Mouse (Mus musculus): Measurements from ENCODE around the gene Pheta2. TPM values are rescaled to one million over a fixed set of nuclear protein-coding genes. Genes with fewer than 3 reads are reported as not detected.
"Not testable (repeated sequence)": the region's sequence is repeated elsewhere in the genome, so short reads cannot be mapped to it uniquely, and the experiment has no call there.

The Pheta2 gene
- polyA plus RNA-seq, 2 experiments = 11.9 to 12.8 TPM

DNA sequence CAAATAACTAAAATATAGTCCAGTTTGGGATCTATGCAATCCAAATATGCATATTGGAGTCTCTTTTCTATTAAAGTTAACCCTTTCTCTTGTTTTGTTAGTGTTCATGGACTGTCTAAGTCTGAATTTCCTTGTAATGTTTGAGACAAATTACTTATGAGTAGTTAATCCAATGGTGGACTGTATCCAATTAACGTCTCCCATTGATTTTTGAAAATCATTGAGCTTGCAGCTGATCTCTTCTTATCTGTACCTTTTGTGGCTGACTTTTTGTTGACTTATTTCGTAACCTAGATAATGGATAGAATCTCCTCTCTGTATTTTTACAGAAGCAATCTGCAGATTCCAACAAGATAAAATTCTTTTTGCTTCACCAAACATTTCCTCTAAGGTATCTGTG lies 43.7 kb downstream of the Pheta2 start:
- Histone ChIP-seq H3K9me3 (ENCODE audit: control insufficient read depth, low read length) (no peaks in the 10 kb centered on the region), H3K4me1 (ENCODE audit: control insufficient read depth, insufficient read depth, low read length) (peaks cover 3% of the 10 kb centered on the region; the same call in 1 of the 2 replicates), H3K4me3 (replicated peaks; ENCODE audit: low read length) (no peak overlapping the region), H3K36me3 (ENCODE audit: control insufficient read depth, insufficient read depth, low read length) (no peaks in the 10 kb centered on the region), H3K9ac (ENCODE audit: low read depth, low read length, severe bottlenecking) (no peak overlapping the region), H3K27ac (replicated peaks; ENCODE audit: low read depth, low read length) (no peak overlapping the region), H3K4me2 (replicated peaks; ENCODE audit: low read depth, low read length, severe bottlenecking) (no peak overlapping the region), H3K27me3 (ENCODE audit: control insufficient read depth, insufficient read depth, low read length) (no peaks in the 10 kb centered on the region)
- no peak for TF ChIP-seq POLR2A (IDR thresholded peaks at IDR 0.05; ENCODE audit: borderline replicate concordance, extremely low read depth, insufficient read depth, insufficient read length)
- ATAC-seq (ENCODE audit: low FRiP score, low read depth) = no peak
- WGBS = 90% methylated on average over 2 of the region's 2 CpGs
- no peak for DNase-seq (ENCODE audit: low spot score)

DNA sequence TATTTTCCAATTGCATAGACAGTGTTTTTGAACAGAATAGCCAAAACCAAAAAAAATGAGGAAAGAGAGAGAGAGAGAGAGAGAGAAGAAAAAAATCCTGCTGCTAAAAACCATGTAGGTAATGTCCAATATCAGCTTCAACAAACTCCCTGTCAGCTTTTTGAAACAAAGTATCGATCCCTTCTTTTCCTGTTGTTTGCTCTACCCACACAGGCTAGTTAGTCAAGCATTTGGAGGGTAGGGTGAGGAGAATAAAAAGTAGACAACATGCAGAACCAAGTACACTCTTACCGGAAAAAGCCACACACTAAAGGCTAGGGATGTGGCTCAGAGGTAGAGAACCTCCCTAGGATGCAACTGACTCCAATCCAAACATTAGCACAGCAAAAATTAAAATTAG lies 47.0 kb downstream of the Pheta2 start:
- Histone ChIP-seq H3K4me2 (replicated peaks; ENCODE audit: low read depth, low read length, severe bottlenecking) (no peak overlapping the region), H3K9me3 (ENCODE audit: control insufficient read depth, low read length) (no peaks in the 10 kb centered on the region), H3K4me1 (ENCODE audit: control insufficient read depth, insufficient read depth, low read length) (no peaks in the 10 kb centered on the region), H3K4me3 (replicated peaks; ENCODE audit: low read length) (no peak overlapping the region), H3K9ac (ENCODE audit: low read depth, low read length, severe bottlenecking) (no peak overlapping the region), H3K27me3 (ENCODE audit: control insufficient read depth, insufficient read depth, low read length) (no peaks in the 10 kb centered on the region), H3K36me3 (ENCODE audit: control insufficient read depth, insufficient read depth, low read length) (no peaks in the 10 kb centered on the region), H3K27ac (replicated peaks; ENCODE audit: low read depth, low read length) (no peak overlapping the region)
- DNase-seq (ENCODE audit: low spot score) (no peak), ATAC-seq (ENCODE audit: low FRiP score, low read depth) (no peak)
- no peak for TF ChIP-seq POLR2A (IDR thresholded peaks at IDR 0.05; ENCODE audit: borderline replicate concordance, extremely low read depth, insufficient read depth, insufficient read length)
- 92% methylated on average over 2 of the region's 2 CpGs for WGBS

DNA sequence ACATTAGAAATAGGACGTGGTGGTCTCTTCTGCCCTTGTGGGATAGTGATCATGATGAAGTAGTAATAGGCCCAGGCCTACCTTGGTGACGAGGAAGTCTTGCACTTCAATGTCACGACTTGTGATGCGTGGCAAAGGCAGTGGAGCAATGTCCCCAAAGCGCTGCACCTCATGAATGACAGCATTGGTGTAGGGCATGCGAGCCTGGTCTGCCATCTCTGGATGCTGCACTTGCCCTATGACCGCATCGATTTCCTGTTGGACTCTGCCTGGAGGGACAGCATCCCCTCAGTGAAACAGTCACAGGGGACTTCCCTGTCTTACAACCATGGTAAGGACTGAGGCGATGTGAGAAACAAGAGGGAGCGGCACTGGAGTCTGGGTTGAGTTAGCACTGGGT lies 51.2 kb downstream of the Pheta2 start:
- not testable (repeated sequence) for ATAC-seq (ENCODE audit: low FRiP score, low read depth); H3K27me3 ChIP-seq (ENCODE audit: control insufficient read depth, insufficient read depth, low read length); H3K36me3 ChIP-seq (ENCODE audit: control insufficient read depth, insufficient read depth, low read length); DNase-seq (ENCODE audit: low spot score); H3K4me1 ChIP-seq (ENCODE audit: control insufficient read depth, insufficient read depth, low read length); H3K9me3 ChIP-seq (ENCODE audit: control insufficient read depth, low read length); H3K4me3 ChIP-seq (replicated peaks; ENCODE audit: low read length); H3K9ac ChIP-seq (ENCODE audit: low read depth, low read length, severe bottlenecking); H3K4me2 ChIP-seq (replicated peaks; ENCODE audit: low read depth, low read length, severe bottlenecking); H3K27ac ChIP-seq (replicated peaks; ENCODE audit: low read depth, low read length)
- WGBS = 93% methylated on average over 9 of the region's 10 CpGs

DNA sequence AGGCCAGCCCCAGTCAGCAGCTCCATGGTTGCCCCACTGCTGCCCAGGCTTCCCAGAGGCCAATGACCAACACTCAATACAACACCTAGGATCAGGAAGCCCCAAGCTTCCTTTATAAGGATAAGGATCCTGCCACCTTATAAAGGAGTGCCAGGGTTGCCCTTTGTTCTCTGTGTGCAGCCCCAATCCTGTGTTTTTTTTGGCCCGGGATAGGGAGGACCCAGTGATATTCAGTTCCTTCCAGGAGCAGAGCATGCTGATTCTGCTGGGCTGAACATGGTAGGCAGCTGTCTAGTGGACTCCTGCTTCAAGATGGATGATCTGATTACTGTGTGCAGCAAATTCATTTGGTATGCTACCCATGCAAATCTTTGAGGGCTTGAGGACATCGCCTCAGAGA lies 55.2 kb downstream of the Pheta2 start, which contains the start of gene Cyp2d11:
TSS of gene Cyp2d11 (minus strand) at position 101 of the 400 bp plus-strand sequence.
- not testable (repeated sequence) for H3K9me3 ChIP-seq (ENCODE audit: control insufficient read depth, low read length); DNase-seq (ENCODE audit: low spot score); H3K27ac ChIP-seq (replicated peaks; ENCODE audit: low read depth, low read length); ATAC-seq (ENCODE audit: low FRiP score, low read depth); H3K4me1 ChIP-seq (ENCODE audit: control insufficient read depth, insufficient read depth, low read length); H3K4me2 ChIP-seq (replicated peaks; ENCODE audit: low read depth, low read length, severe bottlenecking); H3K36me3 ChIP-seq (ENCODE audit: control insufficient read depth, insufficient read depth, low read length); H3K9ac ChIP-seq (ENCODE audit: low read depth, low read length, severe bottlenecking); H3K27me3 ChIP-seq (ENCODE audit: control insufficient read depth, insufficient read depth, low read length); H3K4me3 ChIP-seq (replicated peaks; ENCODE audit: low read length)
- WGBS = 100% methylated on average over 2 of the region's 2 CpGs

Small RNAs within 50 kb of the gene (microRNA-seq; reads per million reads assigned to microRNA genes)
- not detected for gene Mir7684

Other genes starting within 250 kb of the Pheta2 start
- gene Ccdc134, start 211.0 kb upstream of the Pheta2 start, polyA plus RNA-seq (2012; rRNA removed) = 39.6 and 40.7 TPM in 2 replicates
- gene Ccdc134, start 211.0 kb upstream of the Pheta2 start, polyA plus RNA-seq (2014; fragmentation: Nextera tagmentation; extraction: Ambion mirVana) = 26.4 and 28.3 TPM in 2 replicates
- gene Srebf2, start 191.8 kb upstream of the Pheta2 start, polyA plus RNA-seq (2012; rRNA removed) = 131 and 253 TPM in 2 replicates
- 122 and 125 TPM in 2 replicates for gene Srebf2, start 191.8 kb upstream of the Pheta2 start, polyA plus RNA-seq (2014; fragmentation: Nextera tagmentation; extraction: Ambion mirVana)
- 1.1 and 1.5 TPM in 2 replicates for gene Shisa8, start 126.1 kb upstream of the Pheta2 start, polyA plus RNA-seq (2012; rRNA removed)
- gene Shisa8, start 126.1 kb upstream of the Pheta2 start, polyA plus RNA-seq (2014; fragmentation: Nextera tagmentation; extraction: Ambion mirVana) = 0.41 and 0.54 TPM in 2 replicates
- 0.29 and 0.46 TPM in 2 replicates for gene Tnfrsf13c, start 114.6 kb upstream of the Pheta2 start, polyA plus RNA-seq (2012; rRNA removed)
- 0.22 and 0.29 TPM in 2 replicates for gene Tnfrsf13c, start 114.6 kb upstream of the Pheta2 start, polyA plus RNA-seq (2014; fragmentation: Nextera tagmentation; extraction: Ambion mirVana)
- gene Cenpm, start 94.2 kb upstream of the Pheta2 start, polyA plus RNA-seq (2012; rRNA removed) = 39.4 and 43.3 TPM in 2 replicates
- gene Cenpm, start 94.2 kb upstream of the Pheta2 start, polyA plus RNA-seq (2014; fragmentation: Nextera tagmentation; extraction: Ambion mirVana) = 57.7 and 59.3 TPM in 2 replicates
- 0.35 and 0.40 TPM in 2 replicates for gene 1500009C09Rik, start 86.5 kb upstream of the Pheta2 start, polyA plus RNA-seq (2012; rRNA removed)
- not detected in 2 replicates for gene 1500009C09Rik, start 86.5 kb upstream of the Pheta2 start, polyA plus RNA-seq (2014; fragmentation: Nextera tagmentation; extraction: Ambion mirVana)
- gene Sept3, start 64.0 kb upstream of the Pheta2 start, polyA plus RNA-seq (2012; rRNA removed) = 23.7 and 26.6 TPM in 2 replicates
- gene Sept3, start 64.0 kb upstream of the Pheta2 start, polyA plus RNA-seq (2014; fragmentation: Nextera tagmentation; extraction: Ambion mirVana) = 12.0 and 13.3 TPM in 2 replicates
- 0.24 and 0.47 TPM in 2 replicates for gene Wbp2nl, start 40.0 kb upstream of the Pheta2 start, polyA plus RNA-seq (2012; rRNA removed)
- gene Wbp2nl, start 40.0 kb upstream of the Pheta2 start, polyA plus RNA-seq (2014; fragmentation: Nextera tagmentation; extraction: Ambion mirVana) = not detected in 2 replicates
- 101 and 118 TPM in 2 replicates for gene Naga, start within 50 bp of the Pheta2 start, polyA plus RNA-seq (2012; rRNA removed)
- 59.3 and 60.1 TPM in 2 replicates for gene Naga, start within 50 bp of the Pheta2 start, polyA plus RNA-seq (2014; fragmentation: Nextera tagmentation; extraction: Ambion mirVana)
- gene Smdt1, start within 50 bp of the Pheta2 start, polyA plus RNA-seq (2012; rRNA removed) = 175 and 178 TPM in 2 replicates
- gene Smdt1, start within 50 bp of the Pheta2 start, polyA plus RNA-seq (2014; fragmentation: Nextera tagmentation; extraction: Ambion mirVana) = 255 and 258 TPM in 2 replicates
- 252 and 318 TPM in 2 replicates for gene Ndufa6, start 15.4 kb downstream of the Pheta2 start, polyA plus RNA-seq (2012; rRNA removed)
- 325 and 348 TPM in 2 replicates for gene Ndufa6, start 15.4 kb downstream of the Pheta2 start, polyA plus RNA-seq (2014; fragmentation: Nextera tagmentation; extraction: Ambion mirVana)
- gene Cyp2d22, start 41.3 kb downstream of the Pheta2 start, polyA plus RNA-seq (2012; rRNA removed) = 27.5 and 29.5 TPM in 2 replicates
- gene Cyp2d22, start 41.3 kb downstream of the Pheta2 start, polyA plus RNA-seq (2014; fragmentation: Nextera tagmentation; extraction: Ambion mirVana) = 5.2 and 6.4 TPM in 2 replicates
- not detected in 2 replicates for gene Cyp2d11, start 55.1 kb downstream of the Pheta2 start, polyA plus RNA-seq (2012; rRNA removed)
- gene Cyp2d11, start 55.1 kb downstream of the Pheta2 start, polyA plus RNA-seq (2014; fragmentation: Nextera tagmentation; extraction: Ambion mirVana) = not detected in 2 replicates
- gene Cyp2d10, start 68.3 kb downstream of the Pheta2 start, polyA plus RNA-seq (2012; rRNA removed) = not detected in 2 replicates
- not detected in 2 replicates for gene Cyp2d10, start 68.3 kb downstream of the Pheta2 start, polyA plus RNA-seq (2014; fragmentation: Nextera tagmentation; extraction: Ambion mirVana)
- 0.26 TPM in 1 of 2 replicates, not detected in the other for gene Cyp2d9, start 94.5 kb downstream of the Pheta2 start, polyA plus RNA-seq (2012; rRNA removed)
- not detected in 2 replicates for gene Cyp2d9, start 94.5 kb downstream of the Pheta2 start, polyA plus RNA-seq (2014; fragmentation: Nextera tagmentation; extraction: Ambion mirVana)
- not detected in 2 replicates for gene Cyp2d12, start 216.1 kb downstream of the Pheta2 start, polyA plus RNA-seq (2012; rRNA removed)
- gene Cyp2d12, start 216.1 kb downstream of the Pheta2 start, polyA plus RNA-seq (2014; fragmentation: Nextera tagmentation; extraction: Ambion mirVana) = not detected in 2 replicates

Measured in limb, embryonic 14.5 days (tissue).